Mouse (Mus musculus): ENCODE results near the gene Dst. TPM values are rescaled to one million over a fixed set of nuclear protein-coding genes. Genes with fewer than 3 reads are reported as not detected.

Dst gene
- polyA plus RNA-seq, 1 experiment from 2014 or later: 3.3 TPM

DNA sequence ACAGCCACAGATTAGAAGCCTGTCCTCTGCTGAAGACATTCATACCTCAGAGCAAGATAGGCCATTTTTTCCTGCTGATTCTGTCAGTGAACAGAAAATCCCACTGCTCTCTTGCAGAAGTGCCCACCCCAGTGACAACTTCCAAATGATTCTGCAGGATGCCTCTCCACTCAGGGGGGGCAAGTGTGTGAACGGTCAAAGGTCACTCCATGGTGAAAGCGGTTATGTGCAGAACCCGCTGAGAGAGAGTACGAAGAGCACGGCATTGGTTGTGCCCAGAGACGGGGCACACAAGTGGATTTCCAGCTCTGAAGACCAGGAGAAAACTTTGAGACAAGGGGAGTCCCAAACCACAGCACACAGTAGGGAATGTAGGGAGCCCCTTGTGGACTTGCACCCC is 330.2 kb downstream of the Dst start:
- peak overlapping the region; percentile 71 for H3K4me2 ChIP-seq
- H3K36me3 ChIP-seq: peaks cover 7% of the 10 kb centered on the region; the same call in 1 of the 2 replicates
- H3K27me3 ChIP-seq: 0 out of 2 replicates have a peak, but pooled peaks cover 3% of the 10 kb centered on the region
- ATAC-seq (ENCODE audit: low read depth): no peak
- peaks cover 28% of the 10 kb centered on the region for H3K4me1 ChIP-seq (replicated peaks)
- no peak for DNase-seq
- H3K27ac ChIP-seq: peak overlapping the region; percentile 6; the same call in 1 of the 2 replicates
- H3K9ac ChIP-seq: no peak overlapping the region
- 80% methylated on average over 6 of the region's 6 CpGs for WGBS (ENCODE audit: insufficient replicate concordance)
- peak overlapping the region; percentile 59; the same call in 1 of the 2 replicates for H3K4me3 ChIP-seq (replicated peaks)
- no peaks in the 10 kb centered on the region for H3K9me3 ChIP-seq (replicated peaks)

GRCm38 (mm10) chr1:34244678-34245077 is 336.7 kb downstream of the Dst start:
- no peaks in the 10 kb centered on the region for H3K9me3 ChIP-seq (replicated peaks)
- WGBS (ENCODE audit: insufficient replicate concordance): 64% methylated on average over 10 of the region's 10 CpGs
- no peaks in the 10 kb centered on the region for H3K27me3 ChIP-seq
- H3K9ac ChIP-seq: no peak overlapping the region
- H3K27ac ChIP-seq: no peak overlapping the region
- no peak overlapping the region for H3K4me2 ChIP-seq
- DNase-seq: no peak
- no peak overlapping the region for H3K4me3 ChIP-seq (replicated peaks)
- ATAC-seq (ENCODE audit: low read depth): no peak
- H3K4me1 ChIP-seq (replicated peaks): no peaks in the 10 kb centered on the region
- H3K36me3 ChIP-seq: peaks cover 10% of the 10 kb centered on the region; the same call in 1 of the 2 replicates

- Histone ChIP-seq H3K36me3 (peaks cover 10% of the 10 kb centered on the region; the same call in 1 of the 2 replicates), H3K4me1 (replicated peaks) (peaks cover 3% of the 10 kb centered on the region; the same call in 1 of the 2 replicates), H3K4me3 (replicated peaks) (no peak overlapping the region), H3K27me3 (no peaks in the 10 kb centered on the region), H3K9ac (no peak overlapping the region), H3K9me3 (replicated peaks) (no peaks in the 10 kb centered on the region), H3K27ac (no peak overlapping the region), H3K4me2 (no peak overlapping the region)
- 77% methylated on average over 15 of the region's 15 CpGs for WGBS (ENCODE audit: insufficient replicate concordance)
- ATAC-seq (ENCODE audit: low read depth) (no peak), DNase-seq (no peak)
Measured at GRCm38 (mm10) chr1:34245951-34246641, 338.1 kb downstream of the Dst start.

GRCm38 (mm10) chr1:34246642-34246987 is 338.6 kb downstream of the Dst start:
- DNase-seq (no peak), ATAC-seq (ENCODE audit: low read depth) (no peak)
- no peak overlapping the region for H3K4me2 ChIP-seq
- peaks cover 5% of the 10 kb centered on the region; the same call in 1 of the 2 replicates for H3K4me1 ChIP-seq (replicated peaks)
- H3K27ac ChIP-seq: no peak overlapping the region
- WGBS (ENCODE audit: insufficient replicate concordance): 83% methylated on average over 8 of the region's 8 CpGs
- H3K9ac ChIP-seq: no peak overlapping the region
- H3K4me3 ChIP-seq (replicated peaks): no peak overlapping the region
- no peaks in the 10 kb centered on the region for H3K9me3 ChIP-seq (replicated peaks)
- H3K36me3 ChIP-seq: peaks cover 10% of the 10 kb centered on the region; the same call in 1 of the 2 replicates
- H3K27me3 ChIP-seq: no peaks in the 10 kb centered on the region

GRCm38 (mm10) chr1:34251137-34251536 is 343.1 kb downstream of the Dst start:
- Histone ChIP-seq H3K4me1 (replicated peaks) (peaks cover 5% of the 10 kb centered on the region; the same call in 1 of the 2 replicates), H3K9ac (no peak overlapping the region), H3K4me2 (no peak overlapping the region), H3K9me3 (replicated peaks) (no peaks in the 10 kb centered on the region), H3K27ac (no peak overlapping the region), H3K4me3 (replicated peaks) (no peak overlapping the region), H3K27me3 (no peaks in the 10 kb centered on the region), H3K36me3 (peaks cover 4% of the 10 kb centered on the region)
- DNase-seq: peak; percentile 10
- no peak for ATAC-seq (ENCODE audit: low read depth)
- WGBS (ENCODE audit: insufficient replicate concordance): 47% methylated on average over 13 of the region's 13 CpGs

DNA sequence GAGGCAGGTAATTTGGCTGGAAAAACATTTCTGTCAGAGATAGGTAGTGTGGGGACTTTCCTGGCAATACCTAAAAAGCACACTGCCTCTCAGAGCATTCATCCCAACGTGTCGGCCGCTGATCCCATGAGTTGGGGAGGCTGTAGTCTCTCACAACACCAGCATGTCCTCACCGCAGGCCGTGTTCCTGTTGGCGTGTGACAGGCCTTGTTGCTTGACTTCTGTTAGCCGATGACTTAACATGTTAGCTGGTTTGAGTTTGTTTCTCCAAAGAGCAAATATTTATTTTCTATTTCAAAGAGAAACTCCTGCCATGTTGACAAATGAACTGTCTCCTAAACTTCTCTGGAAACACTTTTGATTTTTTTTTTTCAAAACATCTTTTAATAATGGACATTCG is 344.2 kb downstream of the Dst start:
- ATAC-seq (ENCODE audit: low read depth) (no peak), DNase-seq (no peak)
- peaks cover 5% of the 10 kb centered on the region; the same call in 1 of the 2 replicates for H3K4me1 ChIP-seq (replicated peaks)
- no peak overlapping the region for H3K4me2 ChIP-seq
- no peak overlapping the region for H3K9ac ChIP-seq
- H3K27ac ChIP-seq: no peak overlapping the region
- no peak overlapping the region for H3K4me3 ChIP-seq (replicated peaks)
- H3K27me3 ChIP-seq: no peaks in the 10 kb centered on the region
- 71% methylated on average over 8 of the region's 8 CpGs for WGBS (ENCODE audit: insufficient replicate concordance)
- H3K36me3 ChIP-seq: peaks cover 4% of the 10 kb centered on the region
- H3K9me3 ChIP-seq (replicated peaks): no peaks in the 10 kb centered on the region

DNA sequence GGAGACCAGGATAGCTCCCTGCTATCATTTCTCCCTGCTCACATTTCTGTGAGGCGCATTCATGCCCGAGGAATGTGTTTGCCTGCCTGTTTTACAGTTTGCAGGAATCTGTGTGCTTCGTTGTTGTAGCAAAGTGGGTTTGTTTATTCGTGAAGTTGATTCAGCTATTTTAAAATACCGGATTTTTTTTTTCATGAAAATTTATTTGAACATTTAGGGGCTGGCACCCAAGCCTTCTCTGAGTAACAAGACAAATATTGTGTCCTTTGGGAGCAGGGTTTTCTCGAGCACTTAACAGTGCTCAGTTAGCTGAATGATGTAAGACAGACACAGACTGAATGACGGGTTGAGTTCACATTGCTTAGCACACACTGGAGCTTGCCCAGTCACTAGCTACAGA is 345.9 kb downstream of the Dst start:
- Histone ChIP-seq H3K4me2 (no peak overlapping the region), H3K4me3 (replicated peaks) (no peak overlapping the region), H3K27me3 (no peaks in the 10 kb centered on the region), H3K9me3 (replicated peaks) (no peaks in the 10 kb centered on the region), H3K36me3 (peaks cover 13% of the 10 kb centered on the region), H3K4me1 (replicated peaks) (peaks cover 5% of the 10 kb centered on the region; the same call in 1 of the 2 replicates), H3K9ac (no peak overlapping the region), H3K27ac (no peak overlapping the region)
- ATAC-seq (ENCODE audit: low read depth): no peak
- 67% methylated on average over 7 of the region's 7 CpGs for WGBS (ENCODE audit: insufficient replicate concordance)
- DNase-seq: no peak

DNA sequence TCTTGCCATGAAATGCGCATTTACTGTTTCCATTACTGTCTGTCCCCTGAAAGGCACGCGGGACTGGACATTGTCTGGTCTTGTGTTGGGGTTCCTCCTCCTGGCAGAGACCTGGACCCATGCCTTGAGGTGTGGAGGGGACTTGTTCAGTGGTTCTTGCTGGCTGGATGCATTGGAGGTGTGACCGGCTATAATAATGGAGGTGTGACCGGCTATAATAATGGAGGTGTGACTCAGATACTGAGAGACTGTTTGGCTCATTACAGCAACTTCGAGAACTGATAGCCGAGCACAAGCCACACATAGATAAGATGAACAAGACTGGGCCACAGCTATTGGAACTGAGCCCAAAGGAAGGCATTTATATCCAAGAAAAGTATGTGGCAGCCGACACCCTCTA is 351.9 kb downstream of the Dst start:
- 57% methylated on average over 8 of the region's 8 CpGs for WGBS (ENCODE audit: insufficient replicate concordance)
- Histone ChIP-seq H3K9me3 (replicated peaks) (no peaks in the 10 kb centered on the region), H3K27me3 (no peaks in the 10 kb centered on the region), H3K36me3 (peaks cover 15% of the 10 kb centered on the region; the same call in 1 of the 2 replicates), H3K9ac (no peak overlapping the region), H3K4me3 (replicated peaks) (no peak overlapping the region), H3K4me2 (no peak overlapping the region), H3K4me1 (replicated peaks) (peaks cover 8% of the 10 kb centered on the region; the same call in 1 of the 2 replicates), H3K27ac (no peak overlapping the region)
- ATAC-seq (ENCODE audit: low read depth) (peak; percentile 34; the same call in 1 of the 2 replicates), DNase-seq (no peak)

- Histone ChIP-seq H3K9me3 (replicated peaks) (no peaks in the 10 kb centered on the region), H3K9ac (no peak overlapping the region), H3K36me3 (peaks cover 15% of the 10 kb centered on the region; the same call in 1 of the 2 replicates), H3K27me3 (no peaks in the 10 kb centered on the region), H3K4me2 (no peak overlapping the region), H3K4me3 (replicated peaks) (no peak overlapping the region), H3K27ac (no peak overlapping the region), H3K4me1 (replicated peaks) (peaks cover 8% of the 10 kb centered on the region; the same call in 1 of the 2 replicates)
- ATAC-seq (ENCODE audit: low read depth): no peak
- 79% methylated on average over 12 of the region's 12 CpGs for WGBS (ENCODE audit: insufficient replicate concordance)
- DNase-seq: no peak
Measured at GRCm38 (mm10) chr1:34261011-34261410, 353.0 kb downstream of the Dst start.

DNA sequence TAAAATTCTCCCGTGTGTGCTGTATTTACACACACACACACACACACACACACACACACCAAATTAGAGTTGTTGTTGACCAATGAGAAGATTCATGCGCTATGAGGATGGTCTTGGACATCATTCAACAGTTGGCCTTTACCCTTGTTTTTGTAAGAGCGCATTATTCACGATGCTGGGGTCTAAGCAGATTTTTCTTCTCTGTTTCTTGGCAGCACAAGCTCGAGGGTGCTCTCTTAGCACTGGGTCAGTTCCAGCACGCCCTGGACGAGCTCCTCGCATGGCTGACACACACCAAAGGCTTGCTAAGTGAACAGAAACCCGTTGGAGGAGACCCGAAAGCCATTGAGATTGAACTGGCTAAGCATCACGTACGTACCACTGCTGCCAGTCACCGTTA is 360.5 kb downstream of the Dst start:
- ATAC-seq (ENCODE audit: low read depth) (no peak), DNase-seq (no peak)
- Histone ChIP-seq H3K4me3 (replicated peaks) (no peak overlapping the region), H3K4me1 (replicated peaks) (no peaks in the 10 kb centered on the region), H3K27me3 (no peaks in the 10 kb centered on the region), H3K9me3 (replicated peaks) (no peaks in the 10 kb centered on the region), H3K27ac (no peak overlapping the region), H3K9ac (no peak overlapping the region), H3K36me3 (peaks cover 12% of the 10 kb centered on the region; the same call in 1 of the 2 replicates), H3K4me2 (no peak overlapping the region)
- 69% methylated on average over 13 of the region's 13 CpGs for WGBS (ENCODE audit: insufficient replicate concordance)

- Histone ChIP-seq H3K36me3 (peaks cover 11% of the 10 kb centered on the region; the same call in 1 of the 2 replicates), H3K4me1 (replicated peaks) (no peaks in the 10 kb centered on the region), H3K27ac (no peak overlapping the region), H3K9ac (no peak overlapping the region), H3K4me3 (replicated peaks) (no peak overlapping the region), H3K4me2 (no peak overlapping the region), H3K9me3 (replicated peaks) (no peaks in the 10 kb centered on the region), H3K27me3 (no peaks in the 10 kb centered on the region)
- WGBS (ENCODE audit: insufficient replicate concordance): 70% methylated on average over 11 of the region's 11 CpGs
- no peak for DNase-seq
- ATAC-seq (ENCODE audit: low read depth): no peak
Measured at GRCm38 (mm10) chr1:34269578-34269977, 361.6 kb downstream of the Dst start.

- WGBS (ENCODE audit: insufficient replicate concordance): 81% methylated on average over 12 of the region's 12 CpGs
Measured at GRCm38 (mm10) chr1:34273922-34274321, 365.9 kb downstream of the Dst start.

More at GRCm38 (mm10) chr1:34273922-34274321, 365.9 kb downstream of the Dst start:
- no peak overlapping the region for H3K4me2 ChIP-seq
- no peak overlapping the region for H3K9ac ChIP-seq
- H3K27ac ChIP-seq: no peak overlapping the region
- no peaks in the 10 kb centered on the region for H3K9me3 ChIP-seq (replicated peaks)
- no peak overlapping the region for H3K4me3 ChIP-seq (replicated peaks)
- ATAC-seq (ENCODE audit: low read depth): no peak
- H3K27me3 ChIP-seq: no peaks in the 10 kb centered on the region
- peaks cover 15% of the 10 kb centered on the region for H3K36me3 ChIP-seq
- H3K4me1 ChIP-seq (replicated peaks): no peaks in the 10 kb centered on the region
- DNase-seq: no peak

Measured in liver, embryonic 13.5 days (tissue).